In the genomic region with DNA sequence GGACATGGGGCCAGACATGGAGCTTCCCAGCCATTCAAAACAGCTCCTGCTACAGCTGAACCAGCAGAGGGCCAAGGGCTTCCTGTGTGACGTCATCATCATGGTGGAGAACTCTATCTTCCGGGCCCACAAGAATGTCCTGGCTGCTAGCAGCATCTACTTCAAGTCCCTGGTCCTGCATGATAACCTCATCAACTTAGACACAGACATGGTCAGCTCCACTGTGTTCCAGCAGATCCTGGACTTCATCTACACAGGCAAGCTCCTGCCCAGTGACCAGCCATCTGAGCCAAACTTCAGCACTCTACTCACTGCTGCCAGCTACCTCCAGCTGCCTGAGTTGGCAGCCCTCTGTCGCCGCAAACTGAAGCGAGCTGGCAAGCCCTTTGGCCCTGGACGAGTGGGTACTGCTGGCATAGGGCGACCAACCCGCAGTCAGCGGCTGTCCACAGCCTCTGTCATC, we compare ENCODE assay signal across 9 mouse cellular contexts. TPM values are rescaled to one million over a fixed set of nuclear protein-coding genes. Genes with fewer than 3 reads are reported as not detected.
A peak's percentile ranks its signal among the peaks of the same experiment; 100 is the strongest.
DNase-seq lines count a peak whose midpoint lies in the region; ATAC-seq lines count a peak whose summit lies in the region.
"Had no signal": no experiment of that assay in that cellular context is flagged by ENCODE, and none has a peak within 500 bp of the region (broad histone marks: within the 10 kb centered on the region; RNA-seq: fewer than 3 reads in every experiment).

No protein-coding gene starts in this region.

- peak; percentile 22 for DNase-seq in CD4-positive, CD25-positive, alpha-beta regulatory T cell, adult 2 months (ENCODE audit: low read depth, low spot score)
- peak; percentile 39 for DNase-seq in kidney, adult 11 months
- peak; percentile 46 for DNase-seq in 416B (ENCODE audit: low read depth)
- peak; percentile 54 for DNase-seq in heart, adult 8-10 months (ENCODE audit: low spot score)
- no peak for DNase-seq in spleen, postnatal 14 days (ENCODE audit: low spot score in 2 of 2)
- no peak for DNase-seq in embryo, embryonic 9.5 days (ENCODE audit: extremely low spot score)
- DNase-seq: cerebellum, adult 11 months had no signal

- H3K9ac ChIP-seq in kidney, embryonic 16.5 days (replicated peaks; ENCODE audit: low read length), result no peak overlapping the region

- WGBS in kidney, embryonic 16.5 days, result 92% methylated on average over 9 of the region's 9 CpGs

- peaks cover 18% of the 10 kb centered on the region for H3K4me1 ChIP-seq in kidney, embryonic 16.5 days (ENCODE audit: insufficient read depth, low read length)

- H3K4me2 ChIP-seq in kidney, embryonic 16.5 days (replicated peaks; ENCODE audit: low read depth, low read length), result no peak overlapping the region

- no peak for ATAC-seq in CD4-positive, CD25-positive, alpha-beta regulatory T cell, adult 4 months
- ATAC-seq in kidney, embryonic 16.5 days (ENCODE audit: low FRiP score, low TSS enrichment), result no peak

- no peaks in the 10 kb centered on the region for H3K27me3 ChIP-seq in kidney, embryonic 16.5 days (ENCODE audit: insufficient read depth, low read length)

- no peak overlapping the region for H3K27ac ChIP-seq in kidney, embryonic 16.5 days (ENCODE audit: low read length)

- H3K36me3 ChIP-seq in kidney, embryonic 16.5 days (ENCODE audit: insufficient read depth, low read length), result peaks cover 27% of the 10 kb centered on the region

- no peak overlapping the region for H3K4me3 ChIP-seq in kidney, embryonic 16.5 days (ENCODE audit: low read length)

- no peaks in the 10 kb centered on the region for H3K9me3 ChIP-seq in kidney, embryonic 16.5 days (ENCODE audit: low read length)

RNA-seq across cellular contexts. Expression of gene Tmem191c, which starts 18.5 kb away (rescaled TPM):
- polyA plus RNA-seq in CD4-positive, CD25-positive, alpha-beta regulatory T cell, adult 4 months (2017; shearing (Covaris generic)), result 10 to 100 TPM; 31.0 to 41.3 TPM
- 19.2 and 19.4 TPM in 2 replicates for polyA plus RNA-seq in kidney, embryonic 16.5 days (2015; fragmentation: Nextera tagmentation; extraction: Ambion mirVana)
- 1 to 10 TPM; 1.2 to 2.7 (median 1.7) TPM for total RNA-seq in heart, adult 8-10 months (2022)

RNA-seq across cellular contexts. Expression of gene Hic2, which starts 24.0 kb away (rescaled TPM):
- 1 to 10 TPM in 1 of 2 experiments, under 1 TPM in 1; 0.89 to 2.1 TPM for polyA plus RNA-seq in CD4-positive, CD25-positive, alpha-beta regulatory T cell, adult 4 months (2017; shearing (Covaris generic))
- polyA plus RNA-seq in kidney, embryonic 16.5 days (2015; fragmentation: Nextera tagmentation; extraction: Ambion mirVana), result 4.9 and 5.4 TPM in 2 replicates
- 1 to 10 TPM; 1.4 to 2.2 (median 1.9) TPM for total RNA-seq in heart, adult 8-10 months (2022)

RNA-seq across cellular contexts. Expression of gene Rimbp3, which starts 49.0 kb away (rescaled TPM):
- not detected for polyA plus RNA-seq in CD4-positive, CD25-positive, alpha-beta regulatory T cell, adult 4 months (2017; shearing (Covaris generic))
- polyA plus RNA-seq in kidney, embryonic 16.5 days (2015; fragmentation: Nextera tagmentation; extraction: Ambion mirVana), result 0.36 and 0.51 TPM in 2 replicates
- total RNA-seq in heart, adult 8-10 months (2022), result under 1 TPM in 3 of 4 experiments, not detected in 1; 0.14 to 0.44 (median 0.22) TPM

RNA-seq across cellular contexts. Expression of gene Ube2l3, which starts 54.9 kb away (rescaled TPM):
- 100 to 1,000 TPM; 246 to 283 TPM for polyA plus RNA-seq in CD4-positive, CD25-positive, alpha-beta regulatory T cell, adult 4 months (2017; shearing (Covaris generic))
- 332 and 350 TPM in 2 replicates for polyA plus RNA-seq in kidney, embryonic 16.5 days (2015; fragmentation: Nextera tagmentation; extraction: Ambion mirVana)
- total RNA-seq in heart, adult 8-10 months (2022), result 100 to 1,000 TPM; 107 to 119 (median 114) TPM

Comparison
In these comparisons a context has a peak if more than half of its experiments do, and no peak if none do; other contexts are left out.
1. DNase-seq: peak in CD4-positive, CD25-positive, alpha-beta regulatory T cell, adult 2 months (single experiment), kidney, adult 11 months (single experiment), 416B (single experiment) and heart, adult 8-10 months (single experiment); none in spleen, postnatal 14 days (0 of 2) and embryo, embryonic 9.5 days (single experiment).